Mouse (Mus musculus): ENCODE results near the gene Akap1.

DNA sequence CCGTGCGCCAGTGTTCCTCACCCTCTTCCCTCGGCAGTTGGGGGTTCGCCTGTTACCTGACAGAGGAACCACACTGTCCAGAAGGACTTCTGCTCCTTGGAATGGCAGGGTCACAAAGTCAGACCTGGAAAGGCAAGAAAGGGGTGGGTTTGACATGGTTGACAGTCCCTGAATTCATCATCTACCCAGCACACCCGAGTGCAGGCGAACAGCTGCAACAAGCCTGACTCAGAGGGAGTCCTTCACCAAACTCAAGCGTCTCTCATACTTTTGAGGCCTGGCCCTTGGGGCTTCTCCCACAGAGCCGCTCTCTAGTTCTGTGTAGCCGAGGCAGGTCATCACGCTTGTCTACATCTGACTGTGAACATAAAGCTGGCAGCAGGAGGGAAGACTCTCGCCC, 29.8 kb downstream of the Akap1 start:
- TF ChIP-seq POLR2A (IDR thresholded peaks at IDR 0.05; ENCODE audit: insufficient read depth, low read length) (no peak), CTCF (IDR thresholded peaks at IDR 0.05; ENCODE audit: low read depth, low read length) (no peak)
